Comparison of ENCODE assay signal across 9 mouse cellular contexts in the genomic region with DNA sequence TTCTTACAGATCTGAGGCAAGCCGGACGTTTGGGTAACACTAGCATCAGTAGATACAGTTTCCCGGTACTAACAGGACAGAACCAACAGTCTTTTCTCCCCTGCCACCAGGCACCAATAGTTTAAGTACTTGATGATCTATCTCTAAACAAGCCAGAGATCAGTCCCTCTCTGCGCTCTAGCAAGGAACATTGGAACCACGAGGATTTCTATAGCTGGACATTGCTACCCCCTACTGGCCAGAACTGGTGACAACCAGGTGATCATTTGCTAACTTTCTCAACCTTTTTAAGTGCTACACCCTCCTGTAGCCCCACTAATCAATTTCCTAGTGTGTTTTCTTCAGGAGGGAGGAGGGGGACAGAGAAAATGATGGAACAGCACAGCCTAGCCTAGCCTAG. TPM values are rescaled to one million over a fixed set of nuclear protein-coding genes. Genes with fewer than 3 reads are reported as not detected.
DNase-seq lines count a peak whose midpoint lies in the region; ATAC-seq lines count a peak whose summit lies in the region.
"Had no signal": no experiment of that assay in that cellular context is flagged by ENCODE, and none has a peak within 500 bp of the region (broad histone marks: within the 10 kb centered on the region; RNA-seq: fewer than 3 reads in every experiment).

No protein-coding gene starts in this region.

- H3K27ac ChIP-seq in forebrain, embryonic 15.5 days (replicated peaks) = no peak overlapping the region
- no peak overlapping the region for H3K27ac ChIP-seq in lung, embryonic 16.5 days (ENCODE audit: low read length)
- H3K27ac ChIP-seq: macrophage had no signal

- H3K4me3 ChIP-seq in forebrain, embryonic 15.5 days = no peak overlapping the region
- no peak overlapping the region for H3K4me3 ChIP-seq in lung, embryonic 16.5 days (ENCODE audit: low read length)

- intact Hi-C loops in heart, postnatal 25 days (cut with DNase I) = loop anchor here (2.0 to 5.0 kb wide), 2 partner anchors 51 to 284 kb away; no protein-coding TSS in a partner anchor

- H3K4me2 ChIP-seq in forebrain, embryonic 15.5 days (replicated peaks) = no peak overlapping the region
- H3K4me2 ChIP-seq in lung, embryonic 16.5 days (ENCODE audit: low read depth, low read length) = no peak overlapping the region

- peak; percentile 28 to 70 for DNase-seq in heart, adult 18-20 months
- DNase-seq in heart, postnatal 25 days (ENCODE audit: low spot score) = no peak
- peak; percentile 56 for DNase-seq in c-Kit-positive CD71-negative TER-119-negative erythroid progenitor cells, embryonic 14.5 days (ENCODE audit: low read depth)
- DNase-seq in kidney, postnatal 14 days = peak; percentile 55
- peak; percentile 42 for DNase-seq in retina, postnatal 7 days (ENCODE audit: low read depth, low spot score)

- WGBS in forebrain, embryonic 15.5 days = 37% methylated on average over 5 of the region's 5 CpGs
- WGBS in lung, embryonic 16.5 days = 28% methylated on average over 5 of the region's 5 CpGs

- H3K9ac ChIP-seq in forebrain, embryonic 15.5 days (replicated peaks) = no peak overlapping the region
- no peak overlapping the region for H3K9ac ChIP-seq in lung, embryonic 16.5 days (ENCODE audit: low read length)

- no peaks in the 10 kb centered on the region for H3K4me1 ChIP-seq in forebrain, embryonic 15.5 days
- no peaks in the 10 kb centered on the region for H3K4me1 ChIP-seq in lung, embryonic 16.5 days (replicated peaks; ENCODE audit: control insufficient read depth, insufficient read depth, low read length)

- H3K9me3 ChIP-seq in forebrain, embryonic 15.5 days = no peaks in the 10 kb centered on the region
- H3K9me3 ChIP-seq in lung, embryonic 16.5 days (ENCODE audit: control insufficient read depth, low read length) = no peaks in the 10 kb centered on the region

- H3K36me3 ChIP-seq in forebrain, embryonic 15.5 days = no peaks in the 10 kb centered on the region
- no peaks in the 10 kb centered on the region for H3K36me3 ChIP-seq in lung, embryonic 16.5 days (ENCODE audit: control insufficient read depth, insufficient read depth, low read length)

- peak; percentile 94 for ATAC-seq in CD4-positive, CD25-positive, alpha-beta regulatory T cell, adult 4 months
- ATAC-seq in forebrain, embryonic 15.5 days (replicated peaks) = peak; percentile 61; the same call in 1 of the 2 replicates
- ATAC-seq in lung, embryonic 16.5 days (ENCODE audit: low read depth) = peak; percentile 54

- H3K27me3 ChIP-seq in forebrain, embryonic 15.5 days = no peaks in the 10 kb centered on the region
- no peaks in the 10 kb centered on the region for H3K27me3 ChIP-seq in lung, embryonic 16.5 days (ENCODE audit: control insufficient read depth, insufficient read depth, low read depth, low read length)

RNA-seq across cellular contexts. Expression of a gene that starts 15.4 kb away (rescaled TPM):
- total RNA-seq in heart, adult 18-20 months (2021) = 10 to 100 TPM; 36.4 to 41.7 TPM
- total RNA-seq in heart, postnatal 25 days (2021) = 10 to 100 TPM; 38.1 to 38.4 TPM
- polyA plus RNA-seq in CD4-positive, CD25-positive, alpha-beta regulatory T cell, adult 4 months (2017; shearing (Covaris generic)) = 10 to 100 TPM; 27.0 to 27.2 TPM
- polyA plus RNA-seq in forebrain, embryonic 15.5 days (2015; fragmentation: Nextera tagmentation; extraction: Ambion mirVana) = 27.0 and 27.8 TPM in 2 replicates
- polyA plus RNA-seq in lung, embryonic 16.5 days (2015; fragmentation: Nextera tagmentation; extraction: Ambion mirVana) = 16.2 and 19.3 TPM in 2 replicates
